Mouse (Mus musculus) erythroblast, embryonic 14.5 days (primary cell): ENCODE measurements around the gene C130026I21Rik.
"Not testable (repeated sequence)": the region's sequence is repeated elsewhere in the genome, so short reads cannot be mapped to it uniquely, and the experiment has no call there.

ENCODE experiments used
- GATA1 ChIP-seq: IDR thresholded peaks from 2 replicates; pipeline ENCODE4 v1.6.1; 2012; ENCODE audit warnings: low read length, inconsistent platforms, mixed read lengths
- TAL1 ChIP-seq: IDR thresholded peaks from 3 replicates; pipeline ENCODE4 v1.6.1; 2012; ENCODE audit warnings: low read length, inconsistent platforms, mixed read lengths

GRCm38 (mm10) chr1:85133671-85134070, 136.7 kb downstream of the C130026I21Rik start:
- not testable (repeated sequence) for TF ChIP-seq GATA1, TAL1
